Mouse (Mus musculus) myocyte (in vitro differentiated cells): ENCODE measurements around the gene Pex16. TPM values are rescaled to one million over a fixed set of nuclear protein-coding genes. Genes with fewer than 3 reads are reported as not detected.

Experiments
- H3K27me3 ChIP-seq: one replicate; pipeline ENCODE4 v1.6.1; 2011; ENCODE audit not compliant: control insufficient read depth, insufficient read depth, insufficient read length
- H3K36me3 ChIP-seq: one replicate; pipeline ENCODE4 v1.6.1; 2011; ENCODE audit not compliant: control insufficient read depth, insufficient read depth
- H3K4me2 ChIP-seq: one replicate; pipeline ENCODE4 v1.6.1; 2011; ENCODE audit warnings: low read depth, control low read depth
- H3K4me3 ChIP-seq: one replicate; pipeline ENCODE4 v1.5.1; 2011; ENCODE audit warnings: mild to moderate bottlenecking, control low read depth, moderate library complexity
- H3K79me2 ChIP-seq: one replicate; pipeline ENCODE4 v1.6.1; 2011; ENCODE audit not compliant: control insufficient read depth, insufficient read depth
- H3ac ChIP-seq: one replicate; pipeline ENCODE4 v1.6.1; 2011; ENCODE audit not compliant: control insufficient read depth, insufficient read length
- CEBPB ChIP-seq: IDR thresholded peaks from 2 replicates; pipeline ENCODE4 v1.6.1; 2011; ENCODE audit warnings: mild to moderate bottlenecking, moderate library complexity; ENCODE audit not compliant: poor library complexity, insufficient read depth, severe bottlenecking
- E2F4 ChIP-seq: IDR thresholded peaks from one replicate; pipeline ENCODE4 v1.6.1; 2011; ENCODE audit warnings: mild to moderate bottlenecking, control low read depth, moderate library complexity; ENCODE audit not compliant: insufficient read depth
- MAX ChIP-seq: IDR thresholded peaks from one replicate; pipeline ENCODE4 v1.6.1; 2011; ENCODE audit warnings: low read depth, mild to moderate bottlenecking, control low read depth
- MYOD1 ChIP-seq, 3 experiments: IDR thresholded peaks; one replicate each; pipeline ENCODE4 v1.6.1; 2011; ENCODE audit warnings: control low read depth in 2 of 3, low read depth in 2 of 3, mild to moderate bottlenecking in 2 of 3, moderate library complexity in 1 of 3; ENCODE audit not compliant: insufficient read length in 2 of 3, control insufficient read depth in 1 of 3
- MYOG ChIP-seq, 3 experiments: IDR thresholded peaks; one replicate each; pipeline ENCODE4 v1.6.1; 2011; ENCODE audit warnings: control low read depth in 2 of 3, low read depth in 2 of 3, mild to moderate bottlenecking in 2 of 3; ENCODE audit not compliant: insufficient read length in 2 of 3, control insufficient read depth in 1 of 3, insufficient read depth in 1 of 3
- POLR2A ChIP-seq: IDR thresholded peaks from one replicate; pipeline ENCODE4 v1.6.1; 2011; ENCODE audit warnings: low read depth, mild to moderate bottlenecking, control low read depth, moderate library complexity; ENCODE audit not compliant: insufficient read length
- POLR2AphosphoS2 ChIP-seq: IDR thresholded peaks from one replicate; pipeline ENCODE4 v1.6.1; 2011; ENCODE audit warnings: low read depth, control low read depth; ENCODE audit not compliant: insufficient read length
- REST ChIP-seq: IDR thresholded peaks from one replicate; pipeline ENCODE4 v1.6.1; 2011; ENCODE audit warnings: mild to moderate bottlenecking, control low read depth, moderate library complexity; ENCODE audit not compliant: insufficient read depth, insufficient read length
- SRF ChIP-seq: IDR thresholded peaks from one replicate; pipeline ENCODE4 v1.6.1; 2011; ENCODE audit warnings: low read depth; ENCODE audit not compliant: control insufficient read depth, insufficient read length
- TCF12 ChIP-seq: IDR thresholded peaks from one replicate; pipeline ENCODE4 v1.6.1; 2011; ENCODE audit warnings: mild to moderate bottlenecking, control low read depth; ENCODE audit not compliant: poor library complexity, insufficient read depth, severe bottlenecking
- TCF3 ChIP-seq: IDR thresholded peaks from one replicate; pipeline ENCODE4 v1.6.1; 2011; ENCODE audit warnings: low read depth, control low read depth; ENCODE audit not compliant: insufficient read length
- USF1 ChIP-seq: IDR thresholded peaks from one replicate; pipeline ENCODE4 v1.6.1; 2011; ENCODE audit warnings: low read depth, mild to moderate bottlenecking, control low read depth, moderate library complexity
- polyA plus RNA-seq: library from polyadenylated mRNA; unstranded; fragments of >200 nt; fragmentation: generic; extraction: Trizol; gene quantifications from one replicate; pipeline ENCODE4 v1.2.1, GENCODE M21; 2012; ENCODE audit warnings: missing spikeins

The Pex16 gene
- polyA plus RNA-seq, 1 experiment, result 44.1 TPM

GRCm38 (mm10) chr2:92403776-92404319 is 29.4 kb downstream of the Pex16 start:
- Histone ChIP-seq H3K27me3 (peaks cover 19% of the 10 kb centered on the region), H3ac (no peak overlapping the region), H3K4me2 (no peak overlapping the region), H3K4me3 (no peak overlapping the region), H3K36me3 (peaks cover 10% of the 10 kb centered on the region), H3K79me2 (no peaks in the 10 kb centered on the region)
- TF ChIP-seq CEBPB (no peak), POLR2AphosphoS2 (no peak), USF1 (no peak), TCF3 (no peak), POLR2A (no peak), MYOD1 (IDR thresholded peaks at IDR 0.05; ENCODE audit: control insufficient read depth in 1 of 3, insufficient read length in 2 of 3, low read depth in 2 of 3) (no peak), SRF (no peak)

DNA sequence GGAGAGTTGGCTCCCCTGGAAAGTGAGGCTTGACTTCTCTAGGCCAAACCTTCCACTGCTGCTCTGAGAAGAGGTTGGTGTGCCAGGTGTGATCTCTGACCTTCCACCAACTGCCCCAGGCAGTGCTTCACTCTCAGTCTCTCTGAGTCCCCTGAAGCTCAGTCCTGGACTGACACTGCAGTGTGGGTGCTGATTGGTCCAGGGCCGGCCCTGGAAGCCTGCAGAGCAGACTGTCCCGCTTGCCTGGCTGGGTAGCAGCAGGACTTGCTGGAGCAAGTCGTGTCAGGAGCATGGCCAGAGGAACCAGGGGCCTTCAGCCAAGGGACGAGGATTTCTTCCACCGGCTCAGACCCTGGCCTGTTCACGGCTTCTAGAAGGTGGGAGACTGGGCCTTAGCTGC is 30.3 kb downstream of the Pex16 start:
- TF ChIP-seq E2F4 (no peak), USF1 (no peak), POLR2AphosphoS2 (no peak), SRF (no peak), REST (no peak), TCF3 (no peak), MYOD1 (IDR thresholded peaks at IDR 0.05; ENCODE audit: control insufficient read depth in 1 of 3, insufficient read length in 2 of 3, low read depth in 2 of 3) (no peak), POLR2A (no peak), MAX (no peak), TCF12 (no peak), CEBPB (no peak), MYOG (IDR thresholded peaks at IDR 0.05; ENCODE audit: control insufficient read depth in 1 of 3, insufficient read depth in 1 of 3, insufficient read length in 2 of 3, low read depth in 2 of 3) (no peak)
- H3K36me3 ChIP-seq, result peaks cover 14% of the 10 kb centered on the region
- H3K4me3 ChIP-seq, result no peak overlapping the region
- H3K4me2 ChIP-seq, result no peak overlapping the region
- peaks cover 13% of the 10 kb centered on the region for H3K27me3 ChIP-seq
- H3K79me2 ChIP-seq, result no peaks in the 10 kb centered on the region
- H3ac ChIP-seq, result no peak overlapping the region

DNA sequence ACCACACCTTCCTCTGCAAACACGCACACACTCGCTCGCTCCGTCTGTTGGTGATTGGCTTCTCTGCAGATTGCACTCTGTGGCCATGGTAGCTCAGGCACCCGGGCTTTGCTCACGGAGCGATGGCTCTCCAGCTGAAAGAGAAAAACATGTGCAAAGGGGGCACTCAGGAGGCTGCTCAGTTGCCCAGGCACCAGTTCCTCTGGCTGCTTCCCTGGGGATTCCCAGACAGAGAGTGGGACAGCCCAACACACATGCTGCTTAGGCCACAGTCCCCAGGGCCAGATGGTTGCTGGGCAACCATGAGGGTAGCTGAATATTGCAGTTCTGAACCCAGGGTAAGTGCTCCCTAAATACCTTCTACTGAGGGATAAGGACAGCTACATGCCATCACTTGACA is 31.2 kb downstream of the Pex16 start:
- Histone ChIP-seq H3K79me2 (no peaks in the 10 kb centered on the region), H3K4me2 (no peak overlapping the region), H3ac (no peak overlapping the region), H3K27me3 (peaks cover 8% of the 10 kb centered on the region), H3K36me3 (peaks cover 14% of the 10 kb centered on the region), H3K4me3 (no peak overlapping the region)
- no peak for TF ChIP-seq TCF3
- no peak for TF ChIP-seq TCF12
- no peak for TF ChIP-seq USF1

GRCm38 (mm10) chr2:92408309-92409045 is 34.0 kb downstream of the Pex16 start:
- Histone ChIP-seq H3K4me2 (no peak overlapping the region), H3K27me3 (no peaks in the 10 kb centered on the region), H3K79me2 (no peaks in the 10 kb centered on the region), H3ac (no peak overlapping the region), H3K36me3 (peaks cover 20% of the 10 kb centered on the region), H3K4me3 (no peak overlapping the region)
- TF ChIP-seq TCF12 (no peak), MAX (no peak), E2F4 (no peak), MYOD1 (IDR thresholded peaks at IDR 0.05; ENCODE audit: control insufficient read depth in 1 of 3, insufficient read length in 2 of 3, low read depth in 2 of 3) (no peak), CEBPB (no peak), REST (no peak), TCF3 (no peak), SRF (no peak), POLR2A (no peak), POLR2AphosphoS2 (no peak)

DNA sequence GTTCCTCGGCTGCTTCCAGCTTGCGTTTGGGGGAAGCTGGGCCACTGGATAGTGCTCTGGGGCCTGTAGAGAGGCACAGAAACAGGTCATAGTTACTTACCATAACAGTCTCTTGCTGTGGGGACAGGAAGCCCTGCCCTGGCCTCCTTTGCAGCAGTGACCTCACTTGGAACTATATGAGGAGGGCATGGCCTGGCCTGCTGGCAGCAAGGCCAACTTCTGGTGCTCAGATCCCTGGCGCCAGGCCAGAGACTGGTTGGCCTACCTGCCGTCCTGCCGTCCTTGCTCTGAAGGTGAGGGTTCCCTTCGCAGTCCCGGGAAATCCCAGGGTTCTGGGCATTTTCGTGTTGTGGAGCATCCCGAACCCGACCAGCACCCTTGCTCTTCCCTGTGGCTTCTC is 37.2 kb downstream of the Pex16 start:
- Histone ChIP-seq H3K36me3 (peaks cover 31% of the 10 kb centered on the region), H3ac (no peak overlapping the region), H3K4me2 (no peak overlapping the region), H3K27me3 (no peaks in the 10 kb centered on the region), H3K79me2 (no peaks in the 10 kb centered on the region), H3K4me3 (no peak overlapping the region)
- TF ChIP-seq SRF, result no peak
- TF ChIP-seq TCF3, result no peak
- no peak for TF ChIP-seq REST
- TF ChIP-seq MYOD1 (IDR thresholded peaks at IDR 0.05; ENCODE audit: control insufficient read depth in 1 of 3, insufficient read length in 2 of 3, low read depth in 2 of 3), result no peak
- no peak for TF ChIP-seq TCF12
- TF ChIP-seq USF1, result no peak
- TF ChIP-seq POLR2A, result no peak
- no peak for TF ChIP-seq CEBPB
- TF ChIP-seq MAX, result no peak
- no peak for TF ChIP-seq MYOG (IDR thresholded peaks at IDR 0.05; ENCODE audit: control insufficient read depth in 1 of 3, insufficient read depth in 1 of 3, insufficient read length in 2 of 3, low read depth in 2 of 3)
- TF ChIP-seq E2F4, result no peak
- no peak for TF ChIP-seq POLR2AphosphoS2
